Mouse (Mus musculus) MEL (cell line): ENCODE data around the gene Ppm1d. TPM values are rescaled to one million over a fixed set of nuclear protein-coding genes. Genes with fewer than 3 reads are reported as not detected.
A peak's percentile ranks its signal among the peaks of the same experiment; 100 is the strongest.

ENCODE experiments used
- DNase-seq: peaks from one replicate; pipeline ENCODE4 v3.0.0; 2011; ENCODE audit warnings: low read depth, low spot score
- H3K27ac ChIP-seq: 2 replicates; pipeline ENCODE4 v1.5.1; 2012; ENCODE audit warnings: low read depth, mild to moderate bottlenecking, control low read depth, low read length, moderate library complexity; ENCODE audit not compliant: control insufficient read depth
- H3K27me3 ChIP-seq, 2 experiments: fragments of 150-350 bp in 1 of 2; sonication (generic) in 1 of 2; 2 replicates each; pipeline ENCODE4 v1.6.1; 2012; ENCODE audit warnings: low read length in 2 of 2, mild to moderate bottlenecking in 2 of 2, improper control_type of control experiment in 1 of 2, moderate library complexity in 1 of 2; ENCODE audit not compliant: insufficient read depth in 2 of 2, control insufficient read depth in 1 of 2
- H3K36me3 ChIP-seq, 2 experiments: 2 replicates each; pipeline ENCODE4 v1.6.1; 2012 to 2014; ENCODE audit warnings: low read length in 2 of 2, improper control_type of control experiment in 1 of 2, inconsistent platforms in 1 of 2, mild to moderate bottlenecking in 1 of 2; ENCODE audit not compliant: insufficient read depth in 2 of 2, control insufficient read depth in 1 of 2
- H3K4me1 ChIP-seq, 2 experiments: fragments of 150-350 bp in 1 of 2; sonication (generic) in 1 of 2; 2 replicates each; pipeline ENCODE4 v1.6.1; 2012; ENCODE audit warnings: low read length in 2 of 2, improper control_type of control experiment in 1 of 2, mild to moderate bottlenecking in 1 of 2; ENCODE audit not compliant: insufficient read depth in 2 of 2, control insufficient read depth in 1 of 2
- H3K4me3 ChIP-seq, 2 experiments: fragments of 150-350 bp in 1 of 2; sonication (generic) in 1 of 2; 2 replicates each; pipeline ENCODE4 v1.5.1; 2012; ENCODE audit warnings: low read depth in 2 of 2, low read length in 2 of 2, mild to moderate bottlenecking in 2 of 2, moderate library complexity in 2 of 2, control low read depth in 1 of 2, improper control_type of control experiment in 1 of 2; ENCODE audit not compliant: control insufficient read depth in 1 of 2, insufficient read depth in 1 of 2
- H3K79me2 ChIP-seq: 2 replicates; pipeline ENCODE4 v1.6.1; 2012; ENCODE audit warnings: mild to moderate bottlenecking, low read length, moderate library complexity; ENCODE audit not compliant: control insufficient read depth, poor library complexity, insufficient read depth
- H3K9ac ChIP-seq: 2 replicates; pipeline ENCODE4 v1.6.1; 2012; ENCODE audit warnings: low read depth, mild to moderate bottlenecking, control low read depth, low read length, moderate library complexity; ENCODE audit not compliant: control insufficient read depth, poor library complexity, severe bottlenecking
- H3K9me3 ChIP-seq: fragments of 150-350 bp; sonication (generic); replicated peaks from 2 replicates; pipeline ENCODE4 v1.6.1; 2012; ENCODE audit warnings: mild to moderate bottlenecking, low read length, improper control_type of control experiment, moderate library complexity; ENCODE audit not compliant: insufficient read depth
- CHD1 ChIP-seq: IDR thresholded peaks from 2 replicates; pipeline ENCODE4 v1.6.1; 2012; ENCODE audit warnings: low read depth, mild to moderate bottlenecking, inconsistent platforms, low read length, improper control_type of control experiment
- E2F4 ChIP-seq: IDR thresholded peaks from 2 replicates; pipeline ENCODE4 v1.6.1; 2011; ENCODE audit warnings: low read depth, low read length, improper control_type of control experiment, borderline replicate concordance
- ETS1 ChIP-seq: IDR thresholded peaks from 2 replicates; pipeline ENCODE4 v1.6.1; 2012; ENCODE audit warnings: low read depth, mild to moderate bottlenecking, inconsistent platforms, low read length, improper control_type of control experiment, moderate library complexity
- GATA1 ChIP-seq: IDR thresholded peaks from 2 replicates; pipeline ENCODE4 v1.6.1; 2011; ENCODE audit warnings: low read depth, low read length, improper control_type of control experiment
- MAZ ChIP-seq: IDR thresholded peaks from 2 replicates; pipeline ENCODE4 v1.6.1; 2012; ENCODE audit warnings: low read depth, mild to moderate bottlenecking, inconsistent platforms, low read length, improper control_type of control experiment
- MXI1 ChIP-seq: IDR thresholded peaks from 2 replicates; pipeline ENCODE4 v1.6.1; 2011; ENCODE audit warnings: mild to moderate bottlenecking, low read depth, low read length, improper control_type of control experiment
- MYC ChIP-seq: IDR thresholded peaks from 2 replicates; pipeline ENCODE4 v1.6.1; 2011; ENCODE audit warnings: low read depth, mild to moderate bottlenecking, low read length, improper control_type of control experiment, moderate library complexity
- NELFE ChIP-seq: IDR thresholded peaks from 2 replicates; pipeline ENCODE4 v1.6.1; 2011; ENCODE audit warnings: low read depth, low read length, improper control_type of control experiment
- RAD21 ChIP-seq: IDR thresholded peaks from 2 replicates; pipeline ENCODE4 v1.6.1; 2011; ENCODE audit warnings: mild to moderate bottlenecking, low read depth, low read length, improper control_type of control experiment
- RCOR1 ChIP-seq: IDR thresholded peaks from 2 replicates; pipeline ENCODE4 v1.6.1; 2012; ENCODE audit warnings: low read depth, mild to moderate bottlenecking, inconsistent platforms, low read length, improper control_type of control experiment
- SIN3A ChIP-seq: IDR thresholded peaks from 2 replicates; pipeline ENCODE4 v1.6.1; 2012; ENCODE audit warnings: low read length, improper control_type of control experiment, inconsistent platforms
- TAL1 ChIP-seq: IDR thresholded peaks from 2 replicates; pipeline ENCODE4 v1.6.1; 2012; ENCODE audit warnings: mild to moderate bottlenecking, inconsistent platforms, low read length, moderate library complexity, mixed read lengths
- TBP ChIP-seq: IDR thresholded peaks from 2 replicates; pipeline ENCODE4 v1.8.0; 2011; ENCODE audit warnings: low read depth, low read length, improper control_type of control experiment
- UBTF ChIP-seq: IDR thresholded peaks from 2 replicates; pipeline ENCODE4 v1.6.1; 2012; ENCODE audit warnings: low read depth, mild to moderate bottlenecking, inconsistent platforms, low read length, improper control_type of control experiment, moderate library complexity, borderline replicate concordance; ENCODE audit not compliant: insufficient read depth
- USF1 ChIP-seq: IDR thresholded peaks from 2 replicates; pipeline ENCODE4 v1.6.1; 2014; ENCODE audit warnings: low read depth, mild to moderate bottlenecking, inconsistent platforms, low read length, improper control_type of control experiment, moderate library complexity
- ZKSCAN1 ChIP-seq: IDR thresholded peaks from 2 replicates; pipeline ENCODE4 v1.6.1; 2012; ENCODE audit warnings: low read depth, mild to moderate bottlenecking, inconsistent platforms, low read length, improper control_type of control experiment, moderate library complexity
- ZNF384 ChIP-seq: IDR thresholded peaks from 2 replicates; pipeline ENCODE4 v1.6.1; 2012; ENCODE audit warnings: low read depth, mild to moderate bottlenecking, inconsistent platforms, low read length, improper control_type of control experiment
- polyA plus RNA-seq, 2 experiments: library from polyadenylated mRNA; stranded (reverse) in 1 of 2; unstranded in 1 of 2; fragments of >175 nt in 1 of 2; fragments of >200 nt in 1 of 2; gene quantifications; 2 replicates each; pipeline versions ENCODE4 v1.2.1 to v1.2.4; 2012; ENCODE audit warnings: low replicate concordance in 2 of 2, low read depth in 1 of 2; ENCODE audit not compliant: insufficient read length in 2 of 2, insufficient read depth in 1 of 2, missing spikeins in 1 of 2
- total RNA-seq: library from RNA; depleted of rRNA; stranded (reverse); fragments of 300-350 nt; gene quantifications from 2 replicates; pipeline ENCODE4 v1.2.3, GENCODE M21; 2012

The Ppm1d gene
- total and polyA plus RNA-seq, 3 experiments = 13.3 to 15.5 TPM; not detected in 1

DNA sequence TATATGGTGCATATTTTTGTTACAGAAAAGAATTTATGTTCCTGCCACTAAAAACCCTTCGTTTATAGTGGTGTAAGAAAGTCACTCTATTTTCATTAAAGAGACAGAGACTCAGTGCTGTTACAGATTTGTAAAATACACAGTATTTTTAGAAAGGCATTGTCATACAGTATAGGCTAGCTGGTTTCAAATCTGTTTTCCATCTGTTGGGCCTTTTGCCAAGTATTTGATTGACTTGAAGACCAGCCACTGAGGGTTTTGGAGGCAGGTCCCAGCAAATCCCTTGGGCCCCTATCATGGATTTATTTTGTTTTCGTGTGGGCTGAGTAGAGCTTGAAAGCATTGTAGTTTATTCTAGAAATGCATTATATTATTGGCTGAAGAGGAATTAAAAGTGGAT, 1.8 kb downstream of the Ppm1d start:
- Histone ChIP-seq H3K9ac (peak overlapping the region; percentile 19; the same call in 1 of the 2 replicates), H3K27ac (no peak overlapping the region), H3K27me3 (no peaks in the 10 kb centered on the region), H3K4me1 (peaks cover 3 to 9% of the 10 kb centered on the region in 2 experiments), H3K9me3 (no peaks in the 10 kb centered on the region), H3K79me2 (peaks cover 39% of the 10 kb centered on the region), H3K4me3 (peak overlapping the region in 1 of 2 experiments; percentile 87; a peak in 2 of 4 replicates), H3K36me3 (peaks cover 0 to 23% of the 10 kb centered on the region in 2 experiments; a peak in 2 of 4 replicates)
- TF ChIP-seq RCOR1 = peak; percentile 93
- TF ChIP-seq TAL1 = 0 out of 2 replicates have a peak, but pooled peaks have one; percentile 12
- TF ChIP-seq MAZ = no peak
- peak; percentile 50; the same call in 1 of the 2 replicates for TF ChIP-seq ETS1
- DNase-seq = peak; percentile 91

DNA sequence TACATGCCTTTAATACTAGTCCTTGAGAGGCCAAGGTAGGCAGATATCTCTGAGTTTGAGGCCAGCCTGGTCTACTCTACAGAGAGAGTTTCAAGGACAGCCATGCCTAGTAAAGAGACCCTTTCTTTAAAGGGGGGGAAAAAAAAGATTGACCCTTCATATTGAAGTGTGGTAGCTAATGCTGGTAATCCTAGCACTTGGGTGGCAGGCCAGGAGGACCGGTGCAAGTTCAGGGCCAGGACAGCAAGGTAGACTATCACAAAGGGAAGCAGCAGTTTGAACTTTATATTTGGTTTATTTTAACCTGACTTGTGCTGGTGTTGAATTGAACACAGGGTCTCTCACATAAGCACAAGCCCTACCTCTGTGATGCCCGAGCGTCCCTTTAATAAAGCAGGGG, 2.3 kb downstream of the Ppm1d start:
- DNase-seq = no peak
- peaks cover 41% of the 10 kb centered on the region for H3K79me2 ChIP-seq
- H3K9me3 ChIP-seq = no peaks in the 10 kb centered on the region
- TF ChIP-seq NELFE (no peak), GATA1 (no peak), RAD21 (no peak), UBTF (no peak), USF1 (no peak), MYC (no peak), TBP (no peak), ZNF384 (no peak), CHD1 (no peak), RCOR1 (no peak), MXI1 (no peak), ZKSCAN1 (no peak), E2F4 (no peak), ETS1 (no peak), SIN3A (no peak)
- no peak overlapping the region for H3K27ac ChIP-seq
- peak overlapping the region; percentile 9; the same call in 1 of the 2 replicates for H3K9ac ChIP-seq
- H3K4me1 ChIP-seq = peaks cover 3 to 9% of the 10 kb centered on the region in 2 experiments
- H3K36me3 ChIP-seq = peaks cover 0 to 23% of the 10 kb centered on the region in 2 experiments; a peak in 2 of 4 replicates
- H3K27me3 ChIP-seq = no peaks in the 10 kb centered on the region
- peak overlapping the region in 1 of 2 experiments; percentile 22; a peak in 3 of 4 replicates for H3K4me3 ChIP-seq
